Mouse (Mus musculus) kidney, embryonic 14.5 days (tissue): Measurements from ENCODE around the gene Pms1. TPM values are rescaled to one million over a fixed set of nuclear protein-coding genes. Genes with fewer than 3 reads are reported as not detected.

Source experiments
- ATAC-seq: fragments of 200-750 bp; cut with Nextera tagmentation; 2 replicates; pipeline ENCODE4 v1.8.0; 2017; ENCODE audit warnings: moderate number of reproducible peaks, mild to moderate bottlenecking, moderate TSS enrichment, moderate library complexity; ENCODE audit not compliant: low FRiP score, low TSS enrichment
- H3K27ac ChIP-seq: fragments of 300-500 bp; sonication (generic); 2 replicates; pipeline ENCODE4 v1.5.1; 2014; ENCODE audit warnings: low read depth, mild to moderate bottlenecking, low read length, moderate library complexity, mixed read lengths
- H3K27me3 ChIP-seq: fragments of 300-500 bp; sonication (generic); 2 replicates; pipeline ENCODE4 v1.6.1; 2014; ENCODE audit warnings: mild to moderate bottlenecking, low read length; ENCODE audit not compliant: control insufficient read depth, insufficient read depth
- H3K36me3 ChIP-seq: fragments of 300-500 bp; sonication (generic); 2 replicates; pipeline ENCODE4 v1.6.1; 2014; ENCODE audit warnings: low read length, mixed read lengths; ENCODE audit not compliant: control insufficient read depth, insufficient read depth
- H3K4me1 ChIP-seq: fragments of 300-500 bp; sonication (generic); 2 replicates; pipeline ENCODE4 v1.6.1; 2014; ENCODE audit warnings: low read length, mixed read lengths; ENCODE audit not compliant: control insufficient read depth, insufficient read depth
- H3K4me2 ChIP-seq: fragments of 300-500 bp; sonication (generic); replicated peaks from 2 replicates; pipeline ENCODE4 v1.6.1; 2014; ENCODE audit warnings: low read depth, mild to moderate bottlenecking, low read length
- H3K4me3 ChIP-seq: fragments of 300-500 bp; sonication (generic); 2 replicates; pipeline ENCODE4 v1.5.1; 2014; ENCODE audit warnings: mild to moderate bottlenecking, low read length
- H3K9ac ChIP-seq: fragments of 300-500 bp; sonication (generic); 2 replicates; pipeline ENCODE4 v1.6.1; 2014; ENCODE audit warnings: low read depth, mild to moderate bottlenecking, low read length, moderate library complexity
- H3K9me3 ChIP-seq: fragments of 300-500 bp; sonication (generic); 2 replicates; pipeline ENCODE4 v1.6.1; 2016; ENCODE audit warnings: low read length; ENCODE audit not compliant: control insufficient read depth
- WGBS: fragments of 180-500 bp; shearing (Covaris S2); extraction: QIAGEN DNeasy Blood & Tissue Kit; methylation state at CpG from one replicate; pipeline ENCODE4 v1.1.7; 2014; 5-methylcytosine and 5-hydroxymethylcytosine counted together
- polyA plus RNA-seq: library from polyadenylated mRNA; unstranded; fragments of >200 nt; fragmentation: Nextera tagmentation; extraction: Ambion mirVana; gene quantifications from 2 replicates; pipeline ENCODE4 v1.2.1, GENCODE M21; 2014

Pms1 gene
- polyA plus RNA-seq, 1 experiment from 2014 or later: 22.7 TPM

DNA sequence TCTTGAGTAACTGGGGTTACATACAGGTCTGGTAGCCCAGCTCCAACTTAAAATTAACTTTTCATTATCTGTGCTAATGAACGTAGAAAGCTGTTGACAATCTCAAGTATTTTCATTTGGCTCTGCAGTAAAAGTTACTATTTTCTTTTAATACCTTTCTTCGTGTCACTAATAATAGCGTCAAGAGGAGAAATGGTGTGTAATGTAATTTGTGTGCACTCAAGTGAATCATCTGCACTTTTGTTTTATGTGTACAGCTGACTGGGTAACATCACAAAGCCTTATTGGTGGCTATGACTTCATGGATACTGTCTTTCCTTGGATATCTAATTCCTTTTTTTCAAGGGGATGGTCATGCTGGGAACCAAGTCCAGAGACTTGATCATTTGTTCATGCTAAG is 110.5 kb downstream of the Pms1 start:
- no peak overlapping the region for H3K4me2 ChIP-seq
- no peak overlapping the region for H3K27ac ChIP-seq
- WGBS: 92% methylated on average over 3 of the region's 3 CpGs
- no peaks in the 10 kb centered on the region for H3K27me3 ChIP-seq
- no peaks in the 10 kb centered on the region for H3K4me1 ChIP-seq
- no peaks in the 10 kb centered on the region for H3K36me3 ChIP-seq
- ATAC-seq: no peak
- no peak overlapping the region for H3K9ac ChIP-seq
- no peak overlapping the region for H3K4me3 ChIP-seq
- no peaks in the 10 kb centered on the region for H3K9me3 ChIP-seq

DNA sequence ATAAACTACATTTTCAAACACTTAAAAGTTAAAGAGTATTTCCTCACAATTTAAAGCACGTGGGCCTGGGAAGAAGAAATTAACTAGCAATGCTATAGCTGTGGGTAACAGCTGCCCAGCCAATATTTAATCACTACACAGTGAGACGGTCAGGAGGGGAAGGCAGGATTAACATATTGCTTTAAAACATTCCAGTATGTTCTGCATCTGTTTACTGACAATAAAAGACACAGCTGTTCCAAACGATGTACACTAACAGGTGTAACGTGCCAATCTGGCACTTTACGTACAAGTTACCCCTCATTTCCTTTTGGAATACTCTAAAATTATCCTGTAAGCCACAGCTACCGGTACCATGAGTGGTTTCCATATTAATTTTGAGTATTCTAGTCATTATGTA is 139.1 kb downstream of the Pms1 start:
- H3K4me3 ChIP-seq: no peak overlapping the region
- H3K36me3 ChIP-seq: no peaks in the 10 kb centered on the region
- no peaks in the 10 kb centered on the region for H3K27me3 ChIP-seq
- no peaks in the 10 kb centered on the region for H3K4me1 ChIP-seq
- H3K9ac ChIP-seq: no peak overlapping the region
- H3K27ac ChIP-seq: no peak overlapping the region
- no peaks in the 10 kb centered on the region for H3K9me3 ChIP-seq
- WGBS: 83% methylated on average over 6 of the region's 6 CpGs
- no peak for ATAC-seq
- no peak overlapping the region for H3K4me2 ChIP-seq

Other genes starting within 250 kb of the Pms1 start
- not detected in 2 replicates for gene Mstn, start 235.4 kb downstream of the Pms1 start, polyA plus RNA-seq
- not detected in 2 replicates for gene 1700019A02Rik, start 109.4 kb downstream of the Pms1 start, polyA plus RNA-seq
- 48.7 and 54.2 TPM in 2 replicates for gene Ormdl1, start 77 bp upstream of the Pms1 start, polyA plus RNA-seq
- gene Gm28778, start 93 bp upstream of the Pms1 start, polyA plus RNA-seq: not detected in 2 replicates
- gene Osgepl1, start 16.6 kb upstream of the Pms1 start, polyA plus RNA-seq: 24.3 and 25.2 TPM in 2 replicates
- gene Asdurf, start 55.6 kb upstream of the Pms1 start, polyA plus RNA-seq: 1.5 TPM in 1 of 2 replicates, not detected in the other
- 0.73 and 0.85 TPM in 2 replicates for gene Gm28551, start 55.6 kb upstream of the Pms1 start, polyA plus RNA-seq
- gene Asnsd1, start 55.7 kb upstream of the Pms1 start, polyA plus RNA-seq: 67.6 and 83.0 TPM in 2 replicates